Mouse (Mus musculus) spleen, postnatal 14 days (tissue): Measurements from ENCODE around the gene Th.

Source experiments
- DNase-seq, 2 experiments: peaks; one replicate each; pipeline ENCODE4 v3.0.0; 2021 to 2022; ENCODE audit warnings: low spot score in 2 of 2

Gene Th

DNA sequence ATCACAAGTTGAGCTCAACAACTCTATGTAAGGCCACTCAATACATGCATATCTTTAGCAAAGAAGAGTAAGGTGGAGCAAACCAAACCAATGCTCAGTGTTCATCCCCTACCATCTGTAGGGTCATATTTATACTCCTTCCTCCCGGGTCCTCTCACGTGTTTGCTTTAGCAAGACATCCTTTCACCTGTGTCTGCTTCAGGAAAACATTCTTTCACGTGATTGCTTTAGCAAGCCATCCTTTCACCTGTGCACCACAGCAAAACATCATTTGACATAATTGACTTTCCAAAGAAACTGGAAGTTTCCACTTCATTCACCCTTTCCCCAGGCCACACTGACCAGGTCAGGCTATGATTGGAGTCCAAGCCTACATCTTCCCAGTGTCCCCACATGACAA, at the start of gene Th:
Th (minus strand) TSS at position 101 of the 400 bp plus-strand sequence.
- no peak for DNase-seq

- DNase-seq, result no peak
Observed at GRCm38 (mm10) chr7:142968809-142969511, 38.0 kb upstream of the Th start, which contains the start of gene Ascl2. TSS of gene Ascl2 (minus strand) at chr7:142969264.

- no peak for DNase-seq
Observed at GRCm38 (mm10) chr7:142967884-142968808, 37.2 kb upstream of the Th start.

- no peak for DNase-seq
Observed at GRCm38 (mm10) chr7:142967414-142967883, 36.5 kb upstream of the Th start.

GRCm38 (mm10) chr7:142959752-142960151, 28.8 kb upstream of the Th start:
- no peak for DNase-seq

GRCm38 (mm10) chr7:142958817-142959216, 27.9 kb upstream of the Th start:
- no peak for DNase-seq

DNA sequence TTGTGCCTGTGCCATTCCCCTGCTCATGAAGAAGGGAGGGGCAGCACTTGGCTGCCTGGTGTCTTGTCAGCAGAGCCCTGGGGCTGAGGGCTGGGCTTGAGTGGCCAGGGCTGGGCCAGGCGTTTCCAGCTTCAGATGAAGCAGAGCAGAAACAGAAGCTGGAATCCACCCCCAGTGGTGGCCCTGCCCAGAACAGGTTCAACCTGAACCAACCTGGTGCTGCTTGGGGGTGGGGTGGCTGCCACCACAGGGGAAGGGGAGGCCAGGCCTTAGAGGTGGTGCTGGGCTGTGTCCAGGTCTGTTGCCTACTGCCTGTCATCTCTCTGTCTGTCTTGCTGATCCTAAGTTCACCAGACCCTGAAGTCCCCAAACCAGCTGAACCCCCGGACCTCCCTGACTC, 25.1 kb upstream of the Th start:
- DNase-seq, result no peak

GRCm38 (mm10) chr7:142949568-142949967, 18.6 kb upstream of the Th start:
- no peak for DNase-seq

DNA sequence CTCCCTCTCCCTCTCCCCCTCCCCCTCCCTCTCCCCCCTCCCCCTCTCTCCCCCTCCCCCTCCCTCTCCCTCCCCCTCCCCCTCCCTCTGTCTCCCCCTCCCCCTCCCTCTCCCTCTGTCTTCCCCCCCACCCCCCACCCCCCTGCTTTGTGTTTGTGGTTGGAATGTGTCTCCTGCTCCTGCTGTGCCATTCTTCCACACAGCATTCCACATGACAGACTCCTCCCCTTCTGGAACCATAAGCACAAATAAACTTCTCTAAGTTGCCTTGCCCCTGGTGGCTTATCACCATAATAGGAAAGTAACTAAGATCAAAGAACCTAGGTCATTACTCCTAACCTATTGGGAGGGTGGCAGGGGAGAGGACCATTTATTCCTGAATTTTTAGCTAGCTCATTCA, 6.7 kb upstream of the Th start:
- no peak for DNase-seq

GRCm38 (mm10) chr7:142935708-142936107, 4.8 kb upstream of the Th start:
- DNase-seq, result no peak

GRCm38 (mm10) chr7:142932469-142932868, 1.5 kb upstream of the Th start:
- no peak for DNase-seq

DNA sequence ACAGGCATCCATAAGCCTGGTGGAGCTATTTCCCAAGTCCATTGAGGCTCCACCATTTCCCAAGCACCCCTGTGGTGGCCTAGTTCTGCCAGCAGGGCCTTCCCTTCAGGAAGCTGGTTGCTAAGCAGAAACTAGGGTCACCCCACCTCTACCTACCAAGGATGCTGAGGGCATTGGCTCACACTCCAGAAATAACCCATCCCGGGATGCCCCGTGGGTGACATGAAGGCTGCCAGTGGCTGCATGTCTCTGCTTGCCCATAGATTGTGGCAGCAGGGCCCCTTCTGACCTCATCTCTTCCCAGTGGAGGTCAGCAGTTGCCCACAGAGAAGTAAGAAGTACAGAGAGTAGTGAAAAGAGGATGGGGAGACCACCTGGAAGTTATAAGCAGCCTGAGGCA, 1.4 kb downstream of the Th start:
- DNase-seq, result no peak

- DNase-seq, result no peak
Observed at GRCm38 (mm10) chr7:142927293-142927692, 3.6 kb downstream of the Th start.

- DNase-seq, result peak; percentile 64 to 72
Observed at GRCm38 (mm10) chr7:142918641-142919628, 12.0 kb downstream of the Th start.

- DNase-seq, result no peak
Observed at GRCm38 (mm10) chr7:142917659-142918058, 13.3 kb downstream of the Th start.

GRCm38 (mm10) chr7:142916178-142916577, 14.8 kb downstream of the Th start:
- no peak for DNase-seq

- no peak for DNase-seq
Observed at GRCm38 (mm10) chr7:142911682-142912081, 19.2 kb downstream of the Th start.

- no peak for DNase-seq
Observed at GRCm38 (mm10) chr7:142910104-142910503, 20.8 kb downstream of the Th start.

- no peak for DNase-seq
Observed at GRCm38 (mm10) chr7:142909622-142910021, 21.3 kb downstream of the Th start.

GRCm38 (mm10) chr7:142905606-142906005, 25.3 kb downstream of the Th start:
- DNase-seq, result no peak

GRCm38 (mm10) chr7:142904331-142904730, 26.6 kb downstream of the Th start:
- no peak for DNase-seq
